Mouse (Mus musculus) stomach, postnatal 0 days (tissue): ENCODE measurements around the gene Tnfsfm13.

Experiments
- CTCF ChIP-seq: IDR thresholded peaks from 2 replicates; pipeline ENCODE4 v1.5.1; 2016; ENCODE audit warnings: antibody characterized with exemption, low read depth, mild to moderate bottlenecking, moderate library complexity
- EP300 ChIP-seq: optimal IDR thresholded peaks from 2 replicates; pipeline ENCODE3; 2016; ENCODE audit warnings: antibody characterized with exemption

GRCm38 (mm10) chr11:69665457-69665960 is 30.4 kb downstream of the Tnfsfm13 start:
- TF ChIP-seq EP300 (no peak), CTCF (no peak)
